Mouse (Mus musculus) spleen, adult 2 months (tissue): ENCODE measurements around the gene Tbx6. TPM values are rescaled to one million over a fixed set of nuclear protein-coding genes. Genes with fewer than 3 reads are reported as not detected.

Experiments
- DNase-seq, 2 experiments: peaks; one replicate each; pipeline versions ENCODE4 v3.0.0 to v3.0.0-alpha.2; 2012 to 2021; ENCODE audit warnings: low spot score in 2 of 2, low read depth in 1 of 2
- H3K27ac ChIP-seq: fragments of 200-500 bp; 2 replicates; pipeline ENCODE4 v1.5.1; 2012; ENCODE audit warnings: low read length, inconsistent platforms; ENCODE audit not compliant: insufficient read depth
- H3K27me3 ChIP-seq: fragments of 200-500 bp; 2 replicates; pipeline ENCODE4 v1.6.1; 2012; ENCODE audit warnings: mild to moderate bottlenecking, moderate library complexity, low read length, inconsistent platforms; ENCODE audit not compliant: control insufficient read depth, insufficient read depth
- H3K36me3 ChIP-seq: fragments of 200-500 bp; 2 replicates; pipeline ENCODE4 v1.6.1; 2012; ENCODE audit warnings: mild to moderate bottlenecking, low read length, inconsistent platforms; ENCODE audit not compliant: control insufficient read depth, insufficient read depth
- H3K4me1 ChIP-seq: fragments of 200-500 bp; 2 replicates; pipeline ENCODE4 v1.6.1; 2011; ENCODE audit warnings: inconsistent platforms; ENCODE audit not compliant: control insufficient read depth, insufficient read depth, insufficient read length
- H3K4me3 ChIP-seq: fragments of 200-500 bp; 2 replicates; pipeline ENCODE4 v1.5.1; 2011; ENCODE audit warnings: mild to moderate bottlenecking, inconsistent platforms; ENCODE audit not compliant: insufficient read depth, insufficient read length; ENCODE audit errors: extremely low read depth
- CTCF ChIP-seq: fragments of 200-500 bp; IDR thresholded peaks from 2 replicates; pipeline ENCODE4 v1.5.1; 2011; ENCODE audit warnings: mild to moderate bottlenecking, inconsistent platforms; ENCODE audit not compliant: insufficient read depth, insufficient read length, insufficient replicate concordance; ENCODE audit errors: extremely low read depth
- POLR2A ChIP-seq: fragments of 200-500 bp; IDR thresholded peaks from 2 replicates; pipeline ENCODE4 v1.6.1; 2011; ENCODE audit warnings: low read depth, low read length, inconsistent platforms
- WGBS: fragments of 180-500 bp; shearing (Covaris S2); methylation state at CpG from one replicate; pipeline ENCODE4 v1.1.7; 2018; 5-methylcytosine and 5-hydroxymethylcytosine counted together
- polyA plus RNA-seq: library from polyadenylated mRNA; depleted of rRNA; stranded (reverse); fragments of >200 nt; gene quantifications from 2 replicates; pipeline ENCODE4 v1.2.3, GENCODE M21; 2012

Gene Tbx6
- polyA plus RNA-seq, 1 experiment = 17.9 TPM

DNA sequence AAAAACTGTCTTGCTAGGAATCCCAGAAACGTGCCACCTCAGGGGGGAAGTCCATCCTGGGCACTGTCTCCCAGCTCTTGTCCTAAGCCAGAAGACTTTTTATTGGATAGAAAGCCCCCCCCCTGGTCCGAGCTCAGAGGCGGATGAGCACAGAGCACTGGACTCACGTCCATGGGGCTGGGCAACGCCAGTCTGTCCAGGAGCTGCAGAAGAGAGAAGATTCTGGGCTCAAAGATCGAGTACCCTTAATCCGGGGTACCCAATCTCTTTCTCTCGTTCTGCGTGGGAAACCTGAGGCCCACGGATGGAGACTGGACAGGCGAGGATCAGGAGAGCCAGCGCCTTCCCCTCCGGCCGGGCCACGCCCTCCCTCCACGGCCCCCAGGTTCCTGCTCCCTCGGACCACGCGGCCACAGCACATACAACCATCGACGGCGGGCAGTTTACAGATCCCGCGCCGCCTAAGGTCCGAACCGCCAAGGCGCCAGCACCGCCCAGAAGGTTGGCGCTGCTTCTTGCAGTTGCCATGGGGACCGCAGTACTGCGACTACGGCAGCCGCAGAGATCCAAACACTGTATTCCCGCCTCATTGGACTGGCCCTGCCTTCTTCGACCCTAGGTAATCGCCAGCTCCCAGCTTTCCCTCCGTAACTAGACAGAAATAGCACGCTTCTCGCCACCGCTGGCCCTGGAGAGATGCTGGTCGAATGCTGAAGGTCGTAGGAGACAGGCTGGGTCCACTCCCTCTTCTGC is 27.6 kb downstream of the Tbx6 start:
- no peak for TF ChIP-seq POLR2A
- TF ChIP-seq CTCF = no peak
- no peaks in the 10 kb centered on the region for H3K36me3 ChIP-seq
- H3K4me1 ChIP-seq = no peaks in the 10 kb centered on the region; the same call in none of the 2 replicates
- no peak overlapping the region for H3K27ac ChIP-seq
- DNase-seq = peak in 1 of 2 experiments; percentile 55
- no peaks in the 10 kb centered on the region for H3K27me3 ChIP-seq
- peak overlapping the region; percentile 53 for H3K4me3 ChIP-seq
- 2% methylated on average over 43 of the region's 43 CpGs for WGBS

GRCm38 (mm10) chr7:126809723-126810369 is 28.6 kb downstream of the Tbx6 start:
- Histone ChIP-seq H3K36me3 (no peaks in the 10 kb centered on the region), H3K4me1 (no peaks in the 10 kb centered on the region; the same call in none of the 2 replicates), H3K27me3 (no peaks in the 10 kb centered on the region), H3K27ac (no peak overlapping the region), H3K4me3 (no peak overlapping the region)
- 76% methylated on average over 5 of the region's 5 CpGs for WGBS
- TF ChIP-seq POLR2A = no peak
- TF ChIP-seq CTCF = no peak
- no peak for DNase-seq

DNA sequence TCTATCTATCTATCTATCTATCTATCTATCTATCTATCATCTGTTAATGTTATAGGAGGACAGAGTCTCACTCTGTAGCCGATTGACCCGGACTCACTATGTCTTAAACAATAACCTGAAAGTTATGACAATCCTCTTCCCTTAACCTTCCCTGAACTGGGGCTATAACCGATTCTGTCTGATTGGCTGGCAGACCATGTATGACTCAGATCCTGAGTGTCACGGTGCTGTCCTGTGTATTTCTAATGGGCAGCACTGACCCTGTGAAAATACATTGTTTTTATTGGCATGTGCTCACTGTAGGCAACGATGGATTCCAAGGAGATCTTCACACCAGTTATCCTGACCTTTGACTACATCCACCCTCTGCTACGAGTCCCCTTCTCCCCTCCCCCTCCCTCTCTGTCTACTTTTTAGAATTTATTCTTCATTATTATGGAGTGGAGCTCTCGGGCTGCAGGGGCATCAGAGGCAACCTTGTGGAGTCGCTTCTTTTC is 34.5 kb downstream of the Tbx6 start:
- TF ChIP-seq CTCF (no peak), POLR2A (no peak)
- Histone ChIP-seq H3K4me3 (no peak overlapping the region), H3K36me3 (no peaks in the 10 kb centered on the region), H3K27me3 (no peaks in the 10 kb centered on the region), H3K4me1 (no peaks in the 10 kb centered on the region), H3K27ac (no peak overlapping the region)
- 71% methylated on average over 8 of the region's 8 CpGs for WGBS
- DNase-seq = no peak

DNA sequence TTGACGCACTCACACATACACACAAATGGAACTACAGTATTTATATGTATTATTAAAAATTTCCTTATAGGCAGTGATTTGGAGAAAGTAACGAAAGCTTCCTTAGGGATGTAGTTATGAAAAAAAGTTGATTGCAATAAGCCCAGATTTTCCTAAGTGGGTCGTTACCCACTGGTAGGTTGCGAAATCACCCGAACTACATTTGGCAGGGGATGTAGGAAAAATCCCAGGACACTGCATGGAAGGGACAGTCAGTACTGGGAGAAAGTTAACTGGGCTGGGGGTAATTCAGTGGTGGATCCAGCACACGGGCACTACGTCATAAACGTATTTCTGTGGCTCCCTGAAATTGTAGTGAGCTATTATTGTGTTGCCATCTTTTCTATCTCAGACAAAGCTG is 35.2 kb downstream of the Tbx6 start:
- Histone ChIP-seq H3K27ac (no peak overlapping the region), H3K4me1 (no peaks in the 10 kb centered on the region), H3K4me3 (no peak overlapping the region), H3K36me3 (no peaks in the 10 kb centered on the region), H3K27me3 (no peaks in the 10 kb centered on the region)
- TF ChIP-seq CTCF (no peak), POLR2A (no peak)
- WGBS = 83% methylated on average over 8 of the region's 8 CpGs
- no peak for DNase-seq

GRCm38 (mm10) chr7:126817595-126817994 is 36.3 kb downstream of the Tbx6 start:
- 87% methylated on average over 7 of the region's 7 CpGs for WGBS
- TF ChIP-seq CTCF = no peak
- TF ChIP-seq POLR2A = no peak

GRCm38 (mm10) chr7:126818818-126819217 is 37.5 kb downstream of the Tbx6 start:
- 26% methylated on average over 1 of the region's 1 CpGs for WGBS
- no peak for TF ChIP-seq POLR2A
- TF ChIP-seq CTCF = no peak
- no peaks in the 10 kb centered on the region for H3K4me1 ChIP-seq
- H3K4me3 ChIP-seq = no peak overlapping the region
- H3K27me3 ChIP-seq = peaks cover 2% of the 10 kb centered on the region; the same call in 1 of the 2 replicates
- H3K27ac ChIP-seq = no peak overlapping the region
- DNase-seq = no peak
- H3K36me3 ChIP-seq = no peaks in the 10 kb centered on the region

More at GRCm38 (mm10) chr7:126817595-126817994, 36.3 kb downstream of the Tbx6 start:
- Histone ChIP-seq H3K27ac (no peak overlapping the region), H3K4me3 (no peak overlapping the region), H3K4me1 (no peaks in the 10 kb centered on the region), H3K36me3 (no peaks in the 10 kb centered on the region), H3K27me3 (no peaks in the 10 kb centered on the region)
- no peak for DNase-seq
